Mouse (Mus musculus) heart, embryonic 11.5 days (tissue): Measurements from ENCODE around the gene Cdk17. TPM values are rescaled to one million over a fixed set of nuclear protein-coding genes. Genes with fewer than 3 reads are reported as not detected.

Experiments used
- ATAC-seq: fragments of 200-750 bp; cut with Nextera tagmentation; replicated peaks from 2 replicates; pipeline ENCODE4 v1.8.0; 2017; ENCODE audit warnings: moderate library complexity; ENCODE audit not compliant: insufficient number of reproducible peaks, low FRiP score, low TSS enrichment
- H3K27ac ChIP-seq: fragments of 300-500 bp; sonication (generic); 2 replicates; pipeline ENCODE4 v1.5.1; 2014; ENCODE audit warnings: mild to moderate bottlenecking, low read depth, low read length
- H3K27me3 ChIP-seq: fragments of 300-500 bp; sonication (generic); 2 replicates; pipeline ENCODE4 v1.6.1; 2014; ENCODE audit warnings: mild to moderate bottlenecking, low read length, mixed read lengths; ENCODE audit not compliant: control insufficient read depth, insufficient read depth
- H3K36me3 ChIP-seq: fragments of 300-500 bp; sonication (generic); 2 replicates; pipeline ENCODE4 v1.6.1; 2014; ENCODE audit warnings: mild to moderate bottlenecking, low read length, moderate library complexity, mixed read lengths; ENCODE audit not compliant: control insufficient read depth, insufficient read depth
- H3K4me1 ChIP-seq: fragments of 300-500 bp; sonication (generic); 2 replicates; pipeline ENCODE4 v1.6.1; 2014; ENCODE audit warnings: low read length; ENCODE audit not compliant: control insufficient read depth, insufficient read depth
- H3K4me2 ChIP-seq: fragments of 300-500 bp; sonication (generic); 2 replicates; pipeline ENCODE4 v1.6.1; 2014; ENCODE audit warnings: mild to moderate bottlenecking, moderate library complexity
- H3K4me3 ChIP-seq: fragments of 300-500 bp; sonication (generic); 2 replicates; pipeline ENCODE4 v1.5.1; 2014; ENCODE audit warnings: low read depth, low read length
- H3K9ac ChIP-seq: fragments of 300-500 bp; sonication (generic); 2 replicates; pipeline ENCODE4 v1.6.1; 2014; ENCODE audit warnings: mild to moderate bottlenecking, low read depth, low read length, moderate library complexity
- H3K9me3 ChIP-seq: fragments of 300-500 bp; sonication (generic); replicated peaks from 2 replicates; pipeline ENCODE4 v1.6.1; 2016; ENCODE audit warnings: low read length; ENCODE audit not compliant: control insufficient read depth
- WGBS: fragments of 180-500 bp; shearing (Covaris S2); extraction: QIAGEN DNeasy Blood & Tissue Kit; methylation state at CpG from one replicate; pipeline ENCODE4 v1.1.7; 2014; ENCODE audit not compliant: insufficient replicate concordance; 5-methylcytosine and 5-hydroxymethylcytosine counted together
- polyA plus RNA-seq: library from polyadenylated mRNA; unstranded; fragments of >200 nt; fragmentation: Nextera tagmentation; extraction: Ambion mirVana; gene quantifications from 2 replicates; pipeline ENCODE4 v1.2.1, GENCODE M21; 2014

Cdk17 gene
- polyA plus RNA-seq, 1 experiment from 2014 or later = 21.0 TPM

GRCm38 (mm10) chr10:93234692-93235091 lies 74.0 kb downstream of the Cdk17 start:
- no peak overlapping the region for H3K4me2 ChIP-seq
- H3K9me3 ChIP-seq = no peaks in the 10 kb centered on the region
- H3K27me3 ChIP-seq = no peaks in the 10 kb centered on the region
- H3K4me3 ChIP-seq = no peak overlapping the region
- H3K4me1 ChIP-seq = peaks cover 3% of the 10 kb centered on the region; the same call in 1 of the 2 replicates
- H3K36me3 ChIP-seq = peaks cover 22% of the 10 kb centered on the region
- no peak overlapping the region for H3K27ac ChIP-seq
- no peak for ATAC-seq
- 88% methylated on average over 9 of the region's 9 CpGs for WGBS
- H3K9ac ChIP-seq = no peak overlapping the region

DNA sequence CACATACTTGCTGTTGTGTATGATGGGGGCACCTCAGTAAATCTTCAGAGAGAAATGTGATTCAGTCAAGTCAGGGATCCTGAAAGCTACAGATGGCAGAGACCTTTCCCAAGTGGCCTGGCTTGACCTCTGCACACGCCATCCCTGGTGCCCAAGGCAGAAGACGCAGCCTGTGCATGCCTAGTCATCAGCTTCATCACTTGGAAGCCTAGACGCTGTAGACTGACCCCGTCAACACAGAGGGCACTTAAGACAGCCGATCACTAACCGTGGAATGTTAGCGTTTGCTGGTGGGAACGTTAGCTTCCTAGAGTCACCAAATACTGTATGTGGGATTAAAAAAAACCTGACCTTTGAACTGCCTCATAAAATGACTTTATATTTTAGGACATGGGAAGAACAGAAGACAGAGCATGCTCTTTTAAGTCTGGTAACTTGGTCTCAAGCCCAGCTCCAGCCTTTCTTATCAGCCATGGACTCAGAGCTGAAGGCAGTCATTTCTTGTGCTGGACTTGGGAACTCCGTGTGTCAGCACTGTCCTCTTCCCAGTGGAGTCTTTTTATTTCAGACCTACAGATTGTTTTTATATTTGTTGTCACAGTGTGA lies 78.6 kb downstream of the Cdk17 start:
- H3K9me3 ChIP-seq = no peaks in the 10 kb centered on the region
- peaks cover 19% of the 10 kb centered on the region for H3K36me3 ChIP-seq
- peaks cover 11% of the 10 kb centered on the region; the same call in 1 of the 2 replicates for H3K4me1 ChIP-seq
- no peak for ATAC-seq
- no peak overlapping the region for H3K4me2 ChIP-seq
- H3K27me3 ChIP-seq = no peaks in the 10 kb centered on the region
- no peak overlapping the region for H3K9ac ChIP-seq
- no peak overlapping the region for H3K4me3 ChIP-seq
- H3K27ac ChIP-seq = no peak overlapping the region
- 48% methylated on average over 9 of the region's 9 CpGs for WGBS

GRCm38 (mm10) chr10:93242208-93242607 lies 81.5 kb downstream of the Cdk17 start:
- Histone ChIP-seq H3K4me1 (peaks cover 11% of the 10 kb centered on the region; the same call in 1 of the 2 replicates), H3K27me3 (no peaks in the 10 kb centered on the region), H3K9ac (no peak overlapping the region), H3K9me3 (no peaks in the 10 kb centered on the region), H3K4me2 (no peak overlapping the region), H3K4me3 (no peak overlapping the region), H3K27ac (no peak overlapping the region), H3K36me3 (peaks cover 9% of the 10 kb centered on the region)
- no peak for ATAC-seq
- 16% methylated on average over 3 of the region's 3 CpGs for WGBS

GRCm38 (mm10) chr10:93242861-93243260 lies 82.2 kb downstream of the Cdk17 start:
- Histone ChIP-seq H3K36me3 (peaks cover 5% of the 10 kb centered on the region), H3K4me2 (no peak overlapping the region), H3K4me3 (no peak overlapping the region), H3K4me1 (peaks cover 16% of the 10 kb centered on the region; the same call in 1 of the 2 replicates), H3K9me3 (no peaks in the 10 kb centered on the region), H3K27ac (no peak overlapping the region), H3K27me3 (no peaks in the 10 kb centered on the region), H3K9ac (no peak overlapping the region)
- WGBS = 15% methylated on average over 5 of the region's 5 CpGs
- ATAC-seq = no peak

GRCm38 (mm10) chr10:93244209-93244705 lies 83.6 kb downstream of the Cdk17 start:
- H3K4me3 ChIP-seq = no peak overlapping the region
- no peak overlapping the region for H3K27ac ChIP-seq
- no peak overlapping the region for H3K4me2 ChIP-seq
- no peaks in the 10 kb centered on the region for H3K27me3 ChIP-seq
- no peak overlapping the region for H3K9ac ChIP-seq
- peaks cover 14% of the 10 kb centered on the region; the same call in 1 of the 2 replicates for H3K4me1 ChIP-seq
- no peaks in the 10 kb centered on the region for H3K9me3 ChIP-seq
- H3K36me3 ChIP-seq = peaks cover 3% of the 10 kb centered on the region
- 82% methylated on average over 10 of the region's 10 CpGs for WGBS
- no peak for ATAC-seq

- no peak overlapping the region for H3K9ac ChIP-seq
- H3K4me1 ChIP-seq = peaks cover 24% of the 10 kb centered on the region
- H3K9me3 ChIP-seq = no peaks in the 10 kb centered on the region
- no peak overlapping the region for H3K4me3 ChIP-seq
- H3K36me3 ChIP-seq = peaks cover 3% of the 10 kb centered on the region; the same call in 1 of the 2 replicates
- no peak overlapping the region for H3K27ac ChIP-seq
- no peak overlapping the region for H3K4me2 ChIP-seq
- H3K27me3 ChIP-seq = no peaks in the 10 kb centered on the region
- no peak for ATAC-seq
- WGBS = 88% methylated on average over 7 of the region's 7 CpGs
Measured at GRCm38 (mm10) chr10:93246185-93246920, 85.7 kb downstream of the Cdk17 start.

DNA sequence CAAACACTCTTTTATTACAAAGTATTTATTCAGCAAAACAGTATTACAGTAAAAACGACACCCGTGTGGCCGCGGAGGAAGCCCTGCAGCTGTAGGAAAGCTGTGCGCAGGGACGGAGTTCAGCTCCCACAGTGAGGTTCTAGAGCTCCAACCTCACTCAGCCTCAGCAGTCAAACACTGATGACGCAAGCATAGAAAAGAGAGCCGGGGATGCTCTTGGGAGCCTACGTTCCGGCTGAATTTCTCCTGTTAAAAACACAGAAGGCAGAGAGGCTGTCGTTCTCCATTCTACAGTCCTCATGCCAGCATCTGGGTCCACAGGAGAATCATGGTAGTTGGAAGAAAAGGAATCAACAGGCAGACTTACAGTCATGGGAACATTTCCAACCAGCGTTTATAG lies 86.7 kb downstream of the Cdk17 start:
- Histone ChIP-seq H3K4me2 (no peak overlapping the region), H3K36me3 (peaks cover 5% of the 10 kb centered on the region; the same call in 1 of the 2 replicates), H3K27me3 (no peaks in the 10 kb centered on the region), H3K27ac (peak overlapping the region; percentile 42; the same call in 1 of the 2 replicates), H3K4me1 (peaks cover 17% of the 10 kb centered on the region), H3K9me3 (no peaks in the 10 kb centered on the region), H3K4me3 (no peak overlapping the region), H3K9ac (no peak overlapping the region)
- WGBS = 88% methylated on average over 12 of the region's 12 CpGs
- ATAC-seq = no peak

- 56% methylated on average over 6 of the region's 6 CpGs for WGBS
- no peak overlapping the region for H3K4me3 ChIP-seq
- no peak overlapping the region for H3K4me2 ChIP-seq
- no peak overlapping the region for H3K9ac ChIP-seq
- peaks cover 17% of the 10 kb centered on the region for H3K4me1 ChIP-seq
- 0 out of 2 replicates have a peak, but pooled peaks have one; percentile 55 for ATAC-seq
- H3K36me3 ChIP-seq = peaks cover 5% of the 10 kb centered on the region; the same call in 1 of the 2 replicates
- H3K9me3 ChIP-seq = no peaks in the 10 kb centered on the region
- no peaks in the 10 kb centered on the region for H3K27me3 ChIP-seq
- 0 out of 2 replicates have a peak overlapping the region, but pooled peaks have one; percentile 42 for H3K27ac ChIP-seq
Measured at GRCm38 (mm10) chr10:93247902-93248301, 87.2 kb downstream of the Cdk17 start.
